Mouse (Mus musculus): ENCODE data around the gene Apol10a.
A peak's percentile ranks its signal among the peaks of the same experiment; 100 is the strongest.
"Not testable (repeated sequence)": the region's sequence is repeated elsewhere in the genome, so short reads cannot be mapped to it uniquely, and the experiment has no call there.

The Apol10a gene

DNA sequence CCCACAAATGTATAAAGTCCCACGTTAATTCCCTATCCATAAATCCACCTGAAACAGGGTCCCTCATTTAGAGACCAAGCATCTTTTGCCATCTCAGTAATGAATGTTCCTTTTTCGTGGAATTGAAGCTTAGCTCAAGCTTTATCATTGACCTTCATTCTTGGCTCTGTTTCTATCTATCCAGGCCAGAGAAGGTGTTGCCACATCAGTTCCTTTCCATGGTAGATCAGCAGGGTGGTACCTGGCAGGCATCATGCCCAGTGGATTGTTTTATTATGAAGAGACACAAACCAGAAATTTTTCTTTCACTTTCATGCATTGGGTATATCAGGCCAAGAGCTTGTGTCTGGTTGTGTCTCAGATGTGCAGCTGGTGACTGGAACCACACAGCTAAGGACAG, at the start of gene Apol10a:
Gene Apol10a (plus strand): TSS at position 355 of the 400 bp plus-strand sequence.
- H3K27me3 ChIP-seq (ENCODE audit: insufficient read depth, low read length); H3K4me1 ChIP-seq (replicated peaks; ENCODE audit: low read depth, low read length); H3K4me3 ChIP-seq (replicated peaks; ENCODE audit: low read length); H3K36me3 ChIP-seq (ENCODE audit: insufficient read depth, low read length): not testable (repeated sequence)
- peaks cover 17% of the 10 kb centered on the region for H3K9me3 ChIP-seq (ENCODE audit: low read length)

DNA sequence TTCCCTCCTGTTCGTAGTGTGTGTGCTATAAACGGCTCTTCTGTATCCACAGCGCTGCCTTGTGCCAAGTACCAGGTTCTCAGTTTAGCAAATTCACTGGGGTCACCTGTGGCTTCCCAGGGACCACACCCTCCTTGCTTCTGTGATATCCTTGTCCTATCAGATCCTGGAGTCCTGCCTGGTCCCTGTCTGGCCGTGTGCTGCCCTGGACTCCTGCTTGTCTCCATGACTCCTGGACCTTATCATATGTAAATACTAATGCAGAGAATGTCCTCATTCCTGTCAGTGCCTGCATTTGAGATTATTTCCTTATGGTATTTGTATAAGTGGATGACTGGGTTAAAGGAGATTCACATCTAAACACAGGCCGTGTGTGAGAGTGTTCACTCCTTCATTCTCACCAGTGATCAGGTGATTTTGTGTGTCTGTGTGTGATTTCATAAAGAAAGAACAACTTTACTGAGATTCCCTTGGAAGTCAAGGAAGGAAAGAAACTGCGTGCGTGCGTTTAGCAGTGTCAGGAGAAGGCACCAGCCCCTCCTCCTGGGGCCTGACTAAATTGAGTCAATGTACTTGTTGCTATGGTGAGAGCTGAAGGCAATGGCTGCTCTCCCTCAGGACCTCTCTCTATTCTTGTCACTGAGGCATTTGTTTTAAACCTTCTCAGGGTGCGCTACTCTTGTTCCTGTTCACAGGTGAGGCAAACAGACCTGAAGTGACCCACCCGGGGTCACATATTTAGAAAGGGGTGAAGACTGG, 48.0 kb upstream of the Apol10a start:
- H3K4me1 ChIP-seq (replicated peaks; ENCODE audit: low read depth, low read length); H3K27me3 ChIP-seq (ENCODE audit: insufficient read depth, low read length); H3K4me3 ChIP-seq (replicated peaks; ENCODE audit: low read length); H3K9me3 ChIP-seq (ENCODE audit: low read length); H3K36me3 ChIP-seq (ENCODE audit: insufficient read depth, low read length): not testable (repeated sequence)

DNA sequence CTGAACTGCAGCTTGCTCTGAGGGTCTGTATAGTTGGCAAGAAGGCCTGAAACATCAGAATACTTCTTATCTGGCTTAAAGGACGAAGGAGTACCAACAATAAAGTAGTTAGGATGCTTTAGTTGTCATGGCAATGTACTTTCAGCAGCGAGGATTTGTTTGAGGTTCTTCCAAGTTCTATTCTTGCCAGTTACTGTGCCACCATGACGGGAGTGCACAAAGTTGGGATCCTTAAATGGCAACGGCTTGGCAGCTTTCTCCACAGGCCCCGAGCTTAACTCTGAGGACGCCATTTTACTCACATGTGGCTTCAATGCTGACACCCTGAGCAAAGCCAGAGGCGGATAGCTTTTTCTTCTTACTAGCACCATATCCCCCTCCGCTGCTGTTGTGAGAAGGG, 32.1 kb upstream of the Apol10a start:
- not testable (repeated sequence) for H3K4me1 ChIP-seq (replicated peaks; ENCODE audit: low read depth, low read length); H3K4me3 ChIP-seq (replicated peaks; ENCODE audit: low read length); H3K36me3 ChIP-seq (ENCODE audit: insufficient read depth, low read length); H3K27me3 ChIP-seq (ENCODE audit: insufficient read depth, low read length); H3K9me3 ChIP-seq (ENCODE audit: low read length)

DNA sequence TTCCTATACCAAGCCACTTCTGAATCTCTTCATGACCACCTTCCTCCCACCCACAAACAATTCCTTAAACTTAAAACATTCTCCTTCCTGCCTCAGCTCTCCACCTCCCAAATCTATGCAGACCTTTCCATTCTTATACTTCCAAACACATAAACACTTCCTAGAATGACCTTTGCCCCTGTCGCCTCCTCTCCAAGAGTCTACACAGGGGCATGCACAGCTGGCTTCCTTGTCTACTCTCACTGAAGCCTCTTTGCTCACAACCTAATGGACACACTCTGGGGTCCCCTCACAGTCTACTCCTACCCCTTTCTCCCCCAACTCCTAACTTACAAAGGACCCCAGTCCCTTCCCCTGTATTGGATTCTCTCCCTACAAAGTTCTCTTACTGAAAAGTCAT, 31.2 kb upstream of the Apol10a start:
- H3K27me3 ChIP-seq (ENCODE audit: insufficient read depth, low read length); H3K9me3 ChIP-seq (ENCODE audit: low read length); H3K36me3 ChIP-seq (ENCODE audit: insufficient read depth, low read length); H3K4me3 ChIP-seq (replicated peaks; ENCODE audit: low read length); H3K4me1 ChIP-seq (replicated peaks; ENCODE audit: low read depth, low read length): not testable (repeated sequence)

DNA sequence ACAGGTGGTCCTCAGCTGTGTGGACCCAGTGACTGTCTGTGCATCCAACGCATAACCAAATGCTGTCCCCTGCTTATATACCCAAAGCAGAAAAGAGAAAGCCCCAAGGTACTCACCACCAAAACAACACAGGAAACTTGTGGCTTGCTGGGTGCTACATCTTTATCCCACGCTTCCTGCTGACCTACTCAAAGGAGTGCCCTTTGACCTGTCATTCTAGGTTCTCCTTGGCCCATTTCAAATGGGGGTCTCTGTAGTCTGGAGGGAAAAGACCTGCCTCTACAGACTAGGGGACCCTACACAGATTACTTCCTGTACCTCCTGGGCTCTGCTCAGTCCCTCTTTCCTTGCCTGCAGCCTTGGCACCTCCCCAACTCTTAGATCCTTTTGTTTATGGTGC, 29.5 kb upstream of the Apol10a start, which contains the start of gene Apol7b:
Gene Apol7b (minus strand): TSS at position 101 of the 400 bp plus-strand sequence.
- not testable (repeated sequence) for H3K9me3 ChIP-seq (ENCODE audit: low read length); H3K27me3 ChIP-seq (ENCODE audit: insufficient read depth, low read length); H3K36me3 ChIP-seq (ENCODE audit: insufficient read depth, low read length); H3K4me1 ChIP-seq (replicated peaks; ENCODE audit: low read depth, low read length); H3K4me3 ChIP-seq (replicated peaks; ENCODE audit: low read length)

DNA sequence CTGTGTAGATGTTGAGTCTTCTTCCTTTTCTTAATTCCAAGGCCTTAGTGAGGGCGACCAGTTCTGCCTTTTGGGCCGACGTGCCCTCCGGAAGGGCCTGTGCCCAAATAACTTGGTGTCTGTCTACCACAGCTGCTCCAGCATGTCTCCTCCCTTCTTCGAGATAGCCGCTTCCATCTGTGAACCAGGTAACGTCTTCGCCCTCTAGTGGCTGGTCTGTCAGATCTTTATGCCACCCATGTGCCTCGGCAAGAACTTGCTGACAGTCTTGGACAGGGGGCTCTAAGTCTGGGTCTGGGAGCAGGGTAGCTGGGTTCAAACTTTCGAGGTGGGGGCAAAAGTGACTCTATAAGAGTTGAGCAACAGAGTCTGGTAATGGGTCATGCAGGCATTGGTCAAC, 26.9 kb upstream of the Apol10a start:
- TF ChIP-seq CTCF (conservative IDR thresholded peaks at IDR 0.05; ENCODE audit: low read length) = peak; percentile 40
- H3K4me1 ChIP-seq (replicated peaks; ENCODE audit: low read depth, low read length); H3K27me3 ChIP-seq (ENCODE audit: insufficient read depth, low read length): not testable (repeated sequence)

DNA sequence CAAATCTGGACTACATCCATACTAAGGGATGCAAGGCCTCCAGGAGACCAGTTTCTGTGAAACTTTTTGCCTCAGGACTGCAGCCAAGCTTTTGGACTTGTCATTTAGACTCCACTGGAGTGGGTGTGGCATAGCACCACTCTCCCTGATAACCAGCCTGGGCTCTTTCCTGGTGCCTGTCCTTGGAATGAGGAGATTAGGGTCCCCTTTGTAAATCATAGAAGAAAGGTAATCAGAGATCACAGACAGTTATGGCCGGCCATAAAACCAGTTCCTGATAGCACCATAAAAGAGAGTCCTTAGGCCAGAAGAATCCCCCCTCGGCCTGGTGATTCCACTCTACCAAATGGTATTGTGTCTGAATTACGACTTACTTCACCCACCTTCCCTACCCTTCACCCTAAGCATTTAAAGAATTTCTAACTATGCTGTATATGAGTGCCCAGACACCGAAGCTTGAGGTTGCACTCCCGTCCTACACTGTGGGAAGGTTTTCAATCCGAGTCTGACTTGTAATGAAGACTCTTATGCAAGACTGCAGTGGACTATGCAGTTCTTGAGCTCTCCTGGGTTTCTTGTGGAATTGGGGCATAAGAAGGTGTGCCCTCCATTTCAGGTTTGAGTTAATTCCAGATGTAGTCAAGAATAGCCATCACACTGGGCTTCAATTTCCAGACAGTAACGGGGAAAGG, 2.0 kb upstream of the Apol10a start:
- H3K4me1 ChIP-seq (replicated peaks; ENCODE audit: low read depth, low read length); H3K27me3 ChIP-seq (ENCODE audit: insufficient read depth, low read length); H3K4me3 ChIP-seq (replicated peaks; ENCODE audit: low read length); H3K9me3 ChIP-seq (ENCODE audit: low read length); H3K36me3 ChIP-seq (ENCODE audit: insufficient read depth, low read length): not testable (repeated sequence)

More for the DNA sequence above, 26.9 kb upstream of the Apol10a start:
- not testable (repeated sequence) for H3K4me3 ChIP-seq (replicated peaks; ENCODE audit: low read length); H3K9me3 ChIP-seq (ENCODE audit: low read length); H3K36me3 ChIP-seq (ENCODE audit: insufficient read depth, low read length)

DNA sequence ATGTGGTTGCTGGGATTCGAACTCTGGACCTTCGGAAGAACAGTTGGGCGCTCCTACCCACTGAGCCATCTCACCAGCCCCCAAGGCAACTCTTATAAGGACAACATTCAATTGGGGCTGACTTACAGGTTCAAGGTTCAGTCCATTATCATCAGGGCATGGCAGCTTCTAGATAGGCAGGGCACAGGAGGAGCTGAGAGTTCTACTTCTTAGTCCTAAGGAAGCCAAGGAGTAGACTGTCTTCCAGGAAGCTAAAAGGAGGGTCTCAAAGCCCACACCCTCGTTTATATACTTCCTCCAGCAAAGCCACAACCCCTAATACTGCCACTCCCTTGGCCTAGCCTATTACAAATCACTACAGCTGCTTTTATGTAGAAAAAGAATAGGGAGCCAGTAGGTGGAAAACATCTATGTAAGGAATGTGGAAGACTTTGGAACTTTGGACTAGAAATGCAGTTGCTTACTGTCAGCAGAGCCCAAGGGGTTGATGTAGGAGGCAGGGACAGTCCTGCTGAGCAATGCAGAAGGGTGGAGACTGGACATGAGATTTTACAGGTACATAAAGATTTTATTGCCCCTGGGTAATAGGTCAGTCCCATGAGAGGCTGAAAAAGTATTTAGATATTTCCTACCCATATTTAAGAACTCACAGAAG, 5.4 kb downstream of the Apol10a start:
- H3K4me1 ChIP-seq (replicated peaks; ENCODE audit: low read depth, low read length) = peaks cover 4% of the 10 kb centered on the region; the same call in 1 of the 2 replicates
- H3K4me3 ChIP-seq (replicated peaks; ENCODE audit: low read length) = no peak overlapping the region
- H3K27me3 ChIP-seq (ENCODE audit: insufficient read depth, low read length) = no peaks in the 10 kb centered on the region
- peaks cover 8% of the 10 kb centered on the region for H3K9me3 ChIP-seq (ENCODE audit: low read length)
- no peaks in the 10 kb centered on the region for H3K36me3 ChIP-seq (ENCODE audit: insufficient read depth, low read length)
- TF ChIP-seq CTCF (conservative IDR thresholded peaks at IDR 0.05; ENCODE audit: low read length) = no peak
- TF ChIP-seq POU5F1 (IDR thresholded peaks at IDR 0.05; ENCODE audit: borderline replicate concordance, low read length) = no peak
- no peak for TF ChIP-seq NANOG (IDR thresholded peaks at IDR 0.05; ENCODE audit: borderline replicate concordance, low read length)

DNA sequence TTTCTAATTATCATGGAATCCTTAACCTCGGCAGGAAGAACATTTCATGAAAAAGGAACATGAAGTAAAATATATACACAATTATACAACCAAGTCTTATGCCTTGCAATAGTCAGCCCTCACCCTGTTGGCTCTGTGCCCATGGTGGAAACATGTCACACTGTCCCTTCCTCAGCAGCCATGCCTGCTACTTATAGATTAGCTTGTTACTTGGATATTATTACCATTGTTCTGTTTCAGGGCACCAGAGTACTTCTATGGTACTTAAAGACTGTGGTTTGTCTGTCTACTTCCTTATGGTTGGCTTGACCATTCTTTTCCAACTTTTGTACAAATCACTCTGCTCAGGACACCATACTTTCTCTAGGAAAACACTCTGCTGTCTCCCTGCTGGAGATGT, 16.3 kb downstream of the Apol10a start:
- H3K4me3 ChIP-seq (replicated peaks; ENCODE audit: low read length); H3K9me3 ChIP-seq (ENCODE audit: low read length); H3K27me3 ChIP-seq (ENCODE audit: insufficient read depth, low read length); H3K36me3 ChIP-seq (ENCODE audit: insufficient read depth, low read length); H3K4me1 ChIP-seq (replicated peaks; ENCODE audit: low read depth, low read length): not testable (repeated sequence)

DNA sequence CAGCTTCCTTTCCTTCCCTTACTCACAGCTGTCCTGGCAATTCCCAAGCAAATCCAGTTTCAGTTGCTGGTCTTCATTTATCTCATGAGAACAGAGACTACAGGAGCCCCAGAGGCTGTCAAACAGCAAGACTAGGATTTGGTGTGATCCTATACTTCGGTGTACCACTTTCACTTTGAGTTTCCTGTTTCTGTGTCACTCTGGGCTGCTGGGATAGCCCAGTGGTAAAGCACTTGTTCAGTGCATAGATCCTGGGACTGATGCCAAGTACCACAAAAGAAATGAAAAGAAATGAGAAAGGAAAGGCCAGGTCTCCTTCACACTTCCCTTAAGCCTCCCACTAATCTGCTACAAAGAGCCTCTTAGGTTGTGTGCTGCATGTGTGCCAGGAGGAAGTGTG, 17.8 kb downstream of the Apol10a start:
- not testable (repeated sequence) for H3K4me1 ChIP-seq (replicated peaks; ENCODE audit: low read depth, low read length); H3K27me3 ChIP-seq (ENCODE audit: insufficient read depth, low read length); H3K4me3 ChIP-seq (replicated peaks; ENCODE audit: low read length); H3K9me3 ChIP-seq (ENCODE audit: low read length); H3K36me3 ChIP-seq (ENCODE audit: insufficient read depth, low read length)

DNA sequence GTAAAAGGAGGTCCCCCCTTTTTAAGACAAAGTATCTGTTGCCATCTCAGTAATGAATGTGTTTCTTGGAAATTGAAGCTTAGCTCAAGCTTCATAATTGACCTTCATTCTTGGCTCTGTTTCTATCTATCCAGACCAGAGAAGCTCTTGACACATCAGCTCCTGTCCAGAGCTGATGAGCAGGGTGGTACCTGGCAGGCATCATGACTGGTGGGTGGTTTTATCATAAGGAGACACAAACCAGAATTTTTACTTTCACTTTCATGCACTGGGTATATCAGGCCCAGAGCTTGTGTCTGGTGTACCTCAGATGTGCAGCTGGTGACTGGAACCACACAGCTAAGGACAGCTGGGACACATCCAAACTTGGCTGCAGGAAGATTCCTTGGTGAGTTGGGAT, 31.1 kb downstream of the Apol10a start, which contains the start of gene Apol11a:
Gene Apol11a (plus strand): TSS at position 306 of the 400 bp plus-strand sequence.
- not testable (repeated sequence) for H3K27me3 ChIP-seq (ENCODE audit: insufficient read depth, low read length); H3K36me3 ChIP-seq (ENCODE audit: insufficient read depth, low read length); H3K4me1 ChIP-seq (replicated peaks; ENCODE audit: low read depth, low read length); H3K9me3 ChIP-seq (ENCODE audit: low read length); H3K4me3 ChIP-seq (replicated peaks; ENCODE audit: low read length)

DNA sequence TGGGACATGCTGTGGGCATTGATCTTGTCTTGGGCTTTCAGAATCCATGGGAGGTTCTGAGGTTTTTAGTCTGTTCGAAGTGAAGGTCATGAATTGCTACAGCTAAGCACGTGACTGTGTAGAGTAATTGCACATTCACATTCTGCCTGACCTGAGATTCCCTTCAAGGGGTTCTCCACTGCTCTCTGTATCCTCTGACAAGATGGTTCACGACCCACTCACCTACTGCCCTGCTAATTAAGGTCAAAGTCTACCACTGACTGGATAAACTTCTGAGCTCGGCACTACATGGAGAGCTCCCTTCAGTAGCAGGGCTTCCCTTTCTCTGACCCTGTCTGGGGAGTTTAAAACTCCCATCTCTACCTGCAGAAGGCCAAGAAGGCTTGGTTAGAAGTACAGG, 43.7 kb downstream of the Apol10a start:
- H3K36me3 ChIP-seq (ENCODE audit: insufficient read depth, low read length); H3K4me3 ChIP-seq (replicated peaks; ENCODE audit: low read length); H3K4me1 ChIP-seq (replicated peaks; ENCODE audit: low read depth, low read length); H3K27me3 ChIP-seq (ENCODE audit: insufficient read depth, low read length); H3K9me3 ChIP-seq (ENCODE audit: low read length): not testable (repeated sequence)

Data from E14TG2a.4 (cell line).